Mouse (Mus musculus) frontal cortex, postnatal 25 days (tissue): ENCODE measurements around the gene Asphd1.
A peak's percentile ranks its signal among the peaks of the same experiment; 100 is the strongest.

Experiments
- DNase-seq, 2 experiments: peaks; one replicate each; pipeline ENCODE4 v3.0.0; 2022; ENCODE audit warnings: low spot score in 2 of 2

Gene Asphd1

DNA sequence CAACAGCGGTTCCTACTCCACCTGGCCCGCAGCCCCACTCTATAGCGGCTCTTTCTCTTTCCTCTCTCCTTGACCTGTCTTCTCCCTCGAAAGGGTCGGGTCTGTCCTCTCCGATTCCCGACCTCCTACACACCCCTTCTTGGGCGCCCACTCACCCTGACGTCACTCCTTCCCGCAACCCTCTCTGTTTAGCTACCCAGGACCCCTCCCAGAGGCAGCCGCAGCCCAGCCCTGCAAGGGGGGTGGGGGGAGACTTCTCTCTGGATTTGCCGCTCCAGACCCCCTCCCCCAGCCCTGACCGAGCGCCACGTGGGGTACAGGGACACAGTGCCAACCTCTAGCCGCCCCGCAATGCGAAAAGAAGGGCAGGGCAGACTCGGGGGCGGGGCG lies at the start of gene Asphd1:
Asphd1 (minus strand) TSS at position 180 of the 390 bp plus-strand sequence.
- DNase-seq, result peak; percentile 46 to 48

DNA sequence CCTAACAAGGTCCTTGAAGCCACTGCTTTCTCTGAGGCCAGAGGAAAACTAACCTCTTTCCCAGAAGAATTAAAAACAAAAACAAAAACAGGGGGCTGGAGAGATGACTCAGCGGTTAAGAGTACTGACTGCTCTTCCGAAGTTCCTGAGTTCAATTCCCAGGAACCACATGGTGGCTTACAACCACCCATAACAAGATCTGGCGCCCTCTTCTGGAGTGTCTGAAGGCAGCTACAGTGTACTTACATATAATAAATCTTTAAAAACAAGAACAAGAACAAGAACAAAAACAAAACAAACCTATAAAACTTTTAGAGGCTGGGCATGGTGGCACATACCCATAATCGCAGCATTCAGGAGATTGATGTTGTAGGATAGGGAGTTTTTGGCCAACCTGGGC lies 47.1 kb upstream of the Asphd1 start:
- DNase-seq, result no peak

DNA sequence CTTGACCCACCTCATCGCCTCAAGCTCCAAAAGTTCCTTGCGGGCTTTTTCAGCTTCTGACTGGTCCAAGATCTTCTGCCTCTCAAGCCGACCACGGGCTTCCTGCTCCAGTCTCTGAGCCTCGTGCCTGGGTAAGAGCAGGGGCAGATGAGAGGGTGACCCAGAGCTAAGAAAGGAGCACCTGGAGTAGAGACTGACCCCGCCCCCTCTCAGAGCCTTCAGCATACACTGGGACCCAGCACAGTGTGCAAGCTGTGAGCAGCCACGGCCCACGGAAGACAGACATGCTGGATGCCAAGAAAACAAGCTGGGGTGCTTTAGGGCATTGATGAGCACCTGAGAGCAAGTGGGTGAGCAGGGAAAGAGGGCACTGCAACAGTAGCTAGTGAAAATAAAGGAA lies 39.4 kb upstream of the Asphd1 start:
- no peak for DNase-seq

DNA sequence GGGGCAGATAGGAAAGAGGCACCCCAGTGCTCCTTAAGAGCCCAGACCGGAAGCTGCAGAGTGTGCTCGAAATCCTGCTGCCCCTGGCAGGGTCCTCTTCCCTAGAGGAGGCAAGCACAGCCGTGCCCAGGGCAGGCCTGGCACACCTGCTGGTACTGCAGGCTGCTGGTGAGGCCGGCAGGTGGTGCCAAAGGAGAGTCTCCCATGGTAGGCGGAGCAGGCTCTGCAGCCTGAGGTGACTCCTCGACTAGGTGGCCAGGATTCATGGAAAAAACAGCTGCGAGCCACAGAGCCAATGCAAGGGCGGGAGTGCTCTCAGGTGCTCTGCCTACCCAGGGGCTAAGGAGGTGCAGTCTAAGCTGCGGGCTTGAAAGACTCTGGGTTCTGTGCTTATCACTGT lies 36.9 kb upstream of the Asphd1 start:
- DNase-seq, result no peak

DNA sequence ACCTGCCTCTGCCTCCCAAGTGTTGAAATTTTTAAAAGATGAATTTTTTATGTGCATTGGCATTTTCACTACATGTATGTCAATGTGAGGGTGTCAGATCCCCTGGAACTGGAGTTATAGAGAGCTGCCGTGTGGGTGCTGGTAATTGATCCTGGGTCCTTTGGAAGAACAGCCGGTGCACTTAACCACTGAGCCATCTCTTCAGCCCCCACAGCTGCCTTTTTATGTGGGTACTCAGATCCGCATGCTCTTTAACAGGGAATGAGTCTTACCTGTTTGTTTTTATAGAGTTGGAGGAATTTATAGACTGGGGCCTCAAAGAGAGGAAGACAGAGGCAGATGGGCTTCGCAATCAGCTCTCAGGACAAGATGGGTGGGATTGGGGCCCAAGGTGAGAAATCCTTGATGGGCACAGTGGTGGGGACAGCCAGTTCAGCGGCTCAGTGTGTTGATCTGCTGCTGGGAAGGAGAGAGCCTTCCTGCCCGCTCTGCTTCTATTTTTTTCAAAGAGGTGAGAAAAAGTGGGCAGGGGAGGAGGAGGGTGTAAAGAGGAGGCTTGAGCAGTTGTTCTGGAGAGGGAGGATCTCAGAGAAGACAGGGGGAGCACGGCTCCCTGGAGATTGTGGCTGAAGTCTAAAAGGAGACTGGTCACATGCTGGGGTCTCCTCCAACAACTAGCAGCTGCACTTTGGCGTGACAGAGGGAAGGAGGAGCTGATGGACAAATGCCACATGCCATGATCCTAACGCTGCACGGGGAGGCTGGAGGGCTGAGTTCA lies 35.5 kb upstream of the Asphd1 start:
- no peak for DNase-seq

DNA sequence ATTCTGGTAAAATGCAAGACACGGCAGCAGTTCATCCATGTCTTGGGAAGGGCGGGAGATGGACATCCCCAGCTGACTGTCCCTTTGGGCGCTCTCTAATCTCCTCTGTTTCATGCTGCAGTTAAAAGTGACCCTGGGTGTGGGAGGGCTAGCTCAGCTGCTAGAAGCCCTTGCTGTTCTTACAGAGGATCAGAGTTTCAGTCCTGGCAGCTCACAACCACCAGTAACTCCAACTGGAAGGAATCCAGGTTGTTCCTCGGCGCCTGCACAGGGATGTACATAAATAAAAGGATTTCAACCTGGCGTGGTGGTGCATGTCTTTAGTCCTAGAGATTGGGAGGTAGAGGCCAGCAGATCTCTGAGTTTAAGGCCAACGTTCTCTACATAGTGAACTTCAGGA lies 33.7 kb upstream of the Asphd1 start:
- no peak for DNase-seq

DNA sequence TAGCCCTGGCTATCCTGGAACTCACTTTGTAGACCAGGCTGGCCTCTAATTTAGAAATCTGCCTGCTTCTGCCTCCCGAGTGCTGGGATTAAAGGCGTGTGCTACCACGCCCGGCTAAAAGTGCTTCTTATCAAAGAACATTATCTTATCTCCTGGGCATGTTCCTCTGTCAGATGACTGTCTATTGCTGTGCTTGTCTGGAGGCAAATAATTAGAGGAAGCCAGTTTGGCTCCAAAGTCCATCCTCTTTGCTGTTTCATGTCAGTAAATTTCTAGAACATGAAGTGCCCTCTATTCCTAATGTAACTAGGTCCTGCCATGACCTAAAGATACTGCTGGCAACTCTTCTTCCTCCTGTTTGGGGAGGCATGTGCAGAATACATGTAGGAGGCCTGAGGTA lies 32.7 kb upstream of the Asphd1 start:
- DNase-seq, result no peak

DNA sequence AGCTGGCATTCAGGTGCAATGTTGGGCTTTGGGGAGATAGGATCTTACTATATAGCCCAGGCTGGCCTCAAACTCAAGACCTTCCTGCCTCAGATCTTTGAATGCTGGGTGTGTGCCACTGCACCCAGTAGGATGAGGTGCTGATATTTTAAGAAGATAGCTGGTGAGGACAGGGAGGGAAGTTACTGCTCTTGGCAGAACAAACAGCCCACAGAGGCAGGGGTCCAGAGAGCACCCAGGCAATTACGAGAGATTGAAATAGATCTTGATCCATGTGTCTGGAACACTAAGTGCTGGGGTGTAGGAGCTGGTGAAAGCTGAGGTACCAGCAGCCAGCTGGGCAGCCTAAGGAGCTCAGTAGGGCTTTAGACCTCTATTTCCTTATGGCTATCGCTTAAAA lies 32.2 kb upstream of the Asphd1 start:
- DNase-seq, result no peak

DNA sequence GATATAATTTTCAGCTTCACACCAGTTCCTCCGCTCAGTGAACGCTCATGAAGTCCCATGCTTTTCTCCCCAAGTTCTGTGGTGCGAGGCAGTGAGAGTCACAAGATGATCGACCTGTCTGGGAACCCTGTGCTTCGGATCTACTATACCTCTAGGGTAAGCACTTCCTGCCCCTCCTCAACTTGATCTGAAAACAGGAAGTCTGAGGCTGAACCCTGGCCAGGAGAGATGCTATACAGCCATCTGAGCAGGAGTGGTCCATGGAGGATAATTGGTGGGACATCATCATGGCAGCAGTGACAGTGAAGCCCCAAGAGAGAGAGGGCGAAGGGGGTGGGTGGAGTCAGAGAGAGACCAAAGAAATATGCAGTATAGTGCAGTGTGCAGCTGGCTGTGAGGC lies 29.5 kb upstream of the Asphd1 start:
- no peak for DNase-seq

GRCm38 (mm10) chr7:126976878-126977459 lies 27.6 kb upstream of the Asphd1 start:
- DNase-seq, result no peak

- peak; percentile 96 to 98 for DNase-seq
Measured at GRCm38 (mm10) chr7:126975950-126976866, 26.8 kb upstream of the Asphd1 start, which contains the start of gene Cdiptos. Gene Cdiptos (minus strand): TSS chr7:126976098.

- no peak for DNase-seq
Measured at GRCm38 (mm10) chr7:126975893-126975949, 26.3 kb upstream of the Asphd1 start, which contains the start of gene Cdipt. Gene Cdipt (plus strand): TSS chr7:126975914.

DNA sequence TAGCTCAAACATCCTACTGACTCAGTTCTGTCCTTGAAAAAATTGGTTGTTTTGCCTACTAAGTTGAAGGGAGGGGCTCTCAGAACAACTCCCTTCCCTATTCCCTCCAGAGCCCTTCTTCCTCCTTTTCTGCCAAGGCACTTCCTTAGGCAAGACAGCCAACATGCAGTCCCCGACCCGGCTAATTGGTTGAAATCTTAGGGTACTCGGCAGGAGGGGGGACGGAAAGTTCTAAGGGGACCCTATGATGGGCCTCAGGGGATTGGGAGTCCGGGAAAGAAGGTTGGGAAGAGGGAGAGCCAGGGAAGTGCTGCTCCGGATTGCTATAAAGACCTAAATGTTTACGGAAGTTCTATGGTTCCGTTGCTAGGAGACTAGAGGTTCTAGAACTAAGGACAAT lies 26.1 kb upstream of the Asphd1 start:
- DNase-seq, result no peak

DNA sequence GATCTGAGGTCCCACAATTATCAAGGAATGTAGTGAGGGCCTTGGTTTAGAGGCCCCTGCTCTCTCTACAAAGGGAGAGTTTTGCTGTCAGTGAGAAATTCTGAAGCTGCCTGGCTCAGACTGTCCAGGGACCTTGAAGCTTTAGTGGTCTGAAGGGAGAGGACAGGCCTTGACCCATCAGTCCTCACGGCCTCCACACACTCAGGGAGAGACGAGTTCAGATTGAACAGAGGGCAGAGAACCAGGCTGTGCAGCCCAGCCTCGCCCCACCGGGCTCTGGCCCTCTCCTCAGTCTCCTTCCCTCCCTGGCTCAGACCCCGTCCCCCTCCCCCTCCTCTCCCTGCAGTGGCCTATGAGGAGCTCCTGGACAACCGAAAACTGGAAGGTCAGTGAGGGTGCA lies 18.0 kb upstream of the Asphd1 start:
- no peak for DNase-seq

DNA sequence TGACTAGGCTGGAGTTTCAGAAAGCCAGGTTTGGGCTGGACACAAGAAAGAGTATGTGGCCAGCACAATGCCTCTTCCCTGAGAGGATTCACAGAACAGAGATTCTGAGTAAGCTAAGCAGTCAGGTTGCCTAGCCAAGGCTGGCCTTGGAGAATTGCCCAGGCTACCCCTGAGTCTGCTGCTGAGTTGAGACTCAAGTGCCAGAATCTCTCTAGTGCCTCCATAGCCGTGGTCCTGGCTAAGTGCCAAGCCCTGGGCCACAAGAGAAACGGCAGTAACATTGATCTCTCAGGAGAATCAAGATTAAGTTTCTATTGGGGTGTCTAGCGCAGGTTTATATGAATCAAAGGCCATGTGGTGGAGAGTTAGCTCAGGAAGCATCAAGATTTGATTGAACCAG lies 16.2 kb upstream of the Asphd1 start:
- no peak for DNase-seq

DNA sequence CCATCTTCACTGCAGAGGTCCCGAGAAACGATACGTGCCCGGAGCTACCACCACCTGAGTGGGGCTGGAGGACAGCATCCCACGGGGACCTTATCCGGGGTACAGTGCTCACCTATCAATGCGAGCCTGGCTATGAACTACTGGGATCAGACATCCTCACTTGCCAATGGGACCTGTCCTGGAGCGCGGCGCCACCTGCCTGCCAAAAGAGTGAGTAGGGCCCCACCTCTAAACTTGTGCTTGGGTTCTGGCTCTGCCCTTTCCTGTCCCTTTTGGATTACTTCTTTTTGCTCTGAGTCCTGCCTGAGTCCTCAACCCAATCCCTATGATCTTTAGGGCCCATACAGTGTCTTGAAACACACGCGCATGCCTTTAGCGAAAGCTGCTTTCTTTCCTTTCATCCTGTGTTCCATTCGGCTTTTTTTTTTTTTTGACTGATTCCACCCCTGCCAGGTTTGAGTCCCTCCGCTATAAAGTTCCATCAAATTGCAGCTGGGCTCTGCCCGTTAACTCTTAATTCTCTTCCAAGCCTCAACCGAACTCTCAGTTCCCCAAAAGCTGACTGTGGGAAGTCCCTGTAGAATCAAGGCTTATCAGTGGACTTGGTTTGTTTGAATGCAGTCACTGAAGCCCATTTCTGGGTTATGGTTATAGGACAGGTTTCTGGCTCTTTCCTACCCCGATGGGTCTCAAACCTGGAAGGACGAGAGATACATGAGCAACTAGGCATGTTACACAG lies 14.3 kb upstream of the Asphd1 start:
- DNase-seq, result no peak

GRCm38 (mm10) chr7:126961965-126962364 lies 12.6 kb upstream of the Asphd1 start:
- no peak for DNase-seq

DNA sequence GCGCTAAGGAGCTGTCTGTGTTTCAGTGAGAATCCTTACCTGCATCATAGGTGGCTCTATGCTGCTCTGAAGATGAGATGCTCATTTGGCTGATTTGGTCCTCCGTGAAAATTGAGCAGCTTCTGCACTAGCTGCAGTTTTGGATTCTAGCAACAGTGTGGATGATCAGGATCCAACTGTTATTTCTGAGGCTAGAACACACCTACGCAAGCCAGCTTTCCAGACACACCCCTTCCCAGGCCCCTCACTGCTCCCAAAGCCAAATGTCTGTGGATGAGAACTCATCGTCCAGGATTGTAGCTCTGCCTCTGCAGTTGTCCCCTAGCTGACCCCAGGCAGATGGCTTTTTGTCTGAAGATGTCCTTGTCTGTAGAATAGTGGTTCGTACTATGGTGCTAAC lies 11.7 kb upstream of the Asphd1 start:
- DNase-seq, result no peak

- no peak for DNase-seq
Measured at GRCm38 (mm10) chr7:126959780-126960179, 10.4 kb upstream of the Asphd1 start.

GRCm38 (mm10) chr7:126955125-126955524 lies 5.7 kb upstream of the Asphd1 start:
- DNase-seq, result no peak

GRCm38 (mm10) chr7:126952646-126953045 lies 3.3 kb upstream of the Asphd1 start:
- DNase-seq, result no peak

DNA sequence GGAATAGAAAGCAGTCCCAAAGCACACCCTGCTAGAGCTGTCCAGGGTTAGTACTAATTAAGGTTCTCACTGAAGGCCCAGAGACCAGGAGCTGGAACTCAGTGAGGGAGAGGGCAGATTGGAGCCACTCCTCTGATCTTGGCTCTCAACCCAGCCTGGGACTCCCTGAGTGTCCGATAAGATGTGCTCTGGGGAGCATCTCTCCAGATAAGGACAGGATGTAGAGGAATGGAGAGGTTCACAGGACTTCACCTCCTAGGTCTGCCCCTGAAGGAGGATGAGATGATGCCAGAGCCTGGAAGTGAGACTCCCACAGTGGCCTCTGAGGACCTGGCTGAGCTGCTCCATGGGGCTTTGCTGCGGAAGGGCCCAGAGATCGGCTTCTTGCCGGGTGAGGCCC lies 2.4 kb upstream of the Asphd1 start:
- DNase-seq, result no peak
